Mouse (Mus musculus) limb, embryonic 11.5 days (tissue): ENCODE measurements around the gene Tspyl3. TPM values are rescaled to one million over a fixed set of nuclear protein-coding genes. Genes with fewer than 3 reads are reported as not detected.

Experiments
- ATAC-seq: fragments of 200-750 bp; cut with Nextera tagmentation; 2 replicates; pipeline ENCODE4 v1.8.0; 2017; ENCODE audit warnings: low read depth; ENCODE audit not compliant: insufficient number of reproducible peaks, low FRiP score, low TSS enrichment
- DNase-seq: peaks from one replicate; pipeline ENCODE4 v3.0.0-alpha.2; 2015; ENCODE audit warnings: low spot score
- H3K27ac ChIP-seq: fragments of 300-500 bp; sonication (generic); replicated peaks from 2 replicates; pipeline ENCODE4 v1.5.1; 2014; ENCODE audit warnings: low read depth, mild to moderate bottlenecking, low read length
- H3K27me3 ChIP-seq: fragments of 300-500 bp; sonication (generic); 2 replicates; pipeline ENCODE4 v1.6.1; 2014; ENCODE audit warnings: mild to moderate bottlenecking, low read length, mixed read lengths; ENCODE audit not compliant: control insufficient read depth, insufficient read depth
- H3K36me3 ChIP-seq: fragments of 300-500 bp; sonication (generic); 2 replicates; pipeline ENCODE4 v1.6.1; 2014; ENCODE audit warnings: mild to moderate bottlenecking, low read length, moderate library complexity, mixed read lengths; ENCODE audit not compliant: control insufficient read depth, insufficient read depth
- H3K4me1 ChIP-seq: fragments of 300-500 bp; sonication (generic); 2 replicates; pipeline ENCODE4 v1.6.1; 2014; ENCODE audit warnings: low read length, mixed read lengths; ENCODE audit not compliant: control insufficient read depth, insufficient read depth
- H3K4me2 ChIP-seq: fragments of 300-500 bp; sonication (generic); 2 replicates; pipeline ENCODE4 v1.6.1; 2014; ENCODE audit warnings: low read depth, mild to moderate bottlenecking, moderate library complexity; ENCODE audit not compliant: severe bottlenecking
- H3K4me3 ChIP-seq: fragments of 300-500 bp; sonication (generic); 2 replicates; pipeline ENCODE4 v1.5.1; 2014; ENCODE audit warnings: low read depth, low read length
- H3K9ac ChIP-seq: fragments of 300-500 bp; sonication (generic); 2 replicates; pipeline ENCODE4 v1.6.1; 2014; ENCODE audit warnings: mild to moderate bottlenecking, low read length
- H3K9me3 ChIP-seq: fragments of 300-500 bp; sonication (generic); 2 replicates; pipeline ENCODE4 v1.6.1; 2016; ENCODE audit warnings: low read length; ENCODE audit not compliant: control insufficient read depth
- WGBS: fragments of 180-500 bp; shearing (Covaris S2); extraction: QIAGEN DNeasy Blood & Tissue Kit; methylation state at CpG from one replicate; pipeline ENCODE4 v1.1.7; 2014; 5-methylcytosine and 5-hydroxymethylcytosine counted together
- polyA plus RNA-seq: library from polyadenylated mRNA; unstranded; fragments of >200 nt; fragmentation: Nextera tagmentation; extraction: Ambion mirVana; gene quantifications from 2 replicates; pipeline ENCODE4 v1.2.1, GENCODE M21; 2014

Tspyl3 gene
- polyA plus RNA-seq, 1 experiment from 2014 or later = 6.1 TPM

GRCm38 (mm10) chr2:153179126-153179860 is 45.9 kb downstream of the Tspyl3 start:
- WGBS = 86% methylated on average over 10 of the region's 10 CpGs
- no peaks in the 10 kb centered on the region for H3K4me1 ChIP-seq
- H3K36me3 ChIP-seq = peaks cover 4% of the 10 kb centered on the region
- DNase-seq (no peak), ATAC-seq (no peak)
- H3K4me2 ChIP-seq = no peak overlapping the region
- no peak overlapping the region for H3K27ac ChIP-seq
- H3K9me3 ChIP-seq = no peaks in the 10 kb centered on the region
- no peaks in the 10 kb centered on the region for H3K27me3 ChIP-seq
- no peak overlapping the region for H3K4me3 ChIP-seq
- no peak overlapping the region for H3K9ac ChIP-seq

- WGBS = 90% methylated on average over 3 of the region's 3 CpGs
These were observed 48.1 kb downstream of the Tspyl3 start for GRCm38 (mm10) chr2:153177188-153177587.

GRCm38 (mm10) chr2:153175995-153176570 is 49.2 kb downstream of the Tspyl3 start:
- Histone ChIP-seq H3K27ac (no peak overlapping the region), H3K4me1 (no peaks in the 10 kb centered on the region), H3K36me3 (peaks cover 4% of the 10 kb centered on the region), H3K9me3 (no peaks in the 10 kb centered on the region), H3K4me2 (no peak overlapping the region), H3K27me3 (no peaks in the 10 kb centered on the region), H3K4me3 (no peak overlapping the region), H3K9ac (no peak overlapping the region; the same call in 1 of the 2 replicates)
- DNase-seq (no peak), ATAC-seq (no peak)
- 79% methylated on average over 8 of the region's 8 CpGs for WGBS

More at GRCm38 (mm10) chr2:153177188-153177587, 48.1 kb downstream of the Tspyl3 start:
- no peaks in the 10 kb centered on the region for H3K27me3 ChIP-seq
- no peaks in the 10 kb centered on the region for H3K9me3 ChIP-seq
- no peak overlapping the region for H3K9ac ChIP-seq
- ATAC-seq = no peak
- peaks cover 4% of the 10 kb centered on the region for H3K36me3 ChIP-seq
- no peak for DNase-seq
- H3K4me3 ChIP-seq = no peak overlapping the region
- H3K27ac ChIP-seq = no peak overlapping the region
- H3K4me2 ChIP-seq = no peak overlapping the region
- H3K4me1 ChIP-seq = no peaks in the 10 kb centered on the region

Other genes with a start within 250 kb of the Tspyl3 start
- gene Pdrg1, start 210.0 kb downstream of the Tspyl3 start, polyA plus RNA-seq = 59.0 and 63.0 TPM in 2 replicates
- not detected in 2 replicates for gene Xkr7, start 193.6 kb downstream of the Tspyl3 start, polyA plus RNA-seq
- gene Ccm2l, start 159.5 kb downstream of the Tspyl3 start, polyA plus RNA-seq = 1.0 and 1.4 TPM in 2 replicates
- 1.4 TPM in 2 replicates for gene Hck, start 117.0 kb downstream of the Tspyl3 start, polyA plus RNA-seq
- gene Tm9sf4, start 64.1 kb downstream of the Tspyl3 start, polyA plus RNA-seq = 79.7 and 97.5 TPM in 2 replicates
- 29.6 and 33.0 TPM in 2 replicates for gene Plagl2, start 16.0 kb upstream of the Tspyl3 start, polyA plus RNA-seq
- 7.3 and 7.9 TPM in 2 replicates for gene Pofut1, start 16.1 kb upstream of the Tspyl3 start, polyA plus RNA-seq
- 5.1 and 5.8 TPM in 2 replicates for gene Kif3b, start 66.0 kb upstream of the Tspyl3 start, polyA plus RNA-seq
- 24.0 and 26.5 TPM in 2 replicates for gene Asxl1, start 120.4 kb upstream of the Tspyl3 start, polyA plus RNA-seq